Mouse (Mus musculus): Measurements from ENCODE around the gene 4930469K13Rik.

- TF ChIP-seq CTCF (IDR thresholded peaks at IDR 0.05; ENCODE audit: low read depth) (no peak), EP300 (optimal IDR thresholded peaks at IDR 0.05) (no peak)
Observed at GRCm38 (mm10) chr11:34031015-34031805, 67.1 kb downstream of the 4930469K13Rik start.

Data from stomach, postnatal 0 days (tissue).